ENCODE assay signal across 1 mouse cellular context in genomic region chr4:121029632-121030031, GRCm38 (mm10).
TF ChIP-seq lines count a peak whose summit lies in the region.

No protein-coding gene starts in this region.

TF ChIP-seq in MEL, 35 proteins besides CTCF, POLR2A, EP300 and RAD21:
- TF ChIP-seq SMC3 (IDR thresholded peaks at IDR 0.05; ENCODE audit: low read depth, low read length) (peak; percentile 45), ZC3H11A (IDR thresholded peaks at IDR 0.05; ENCODE audit: low read depth, low read length) (peak; percentile 37; the same call in 1 of the 2 replicates), USF2 (IDR thresholded peaks at IDR 0.05; ENCODE audit: borderline replicate concordance in 1 of 2, insufficient read depth in 1 of 2, low read depth in 1 of 2, low read length in 2 of 2) (no peak)
